Mouse (Mus musculus): ENCODE measurements at regions not wholly inside any gene's neighbourhood (a gene's known extent, or its start where the extent isn't known, plus 50 kb on each side); places are given as distances from the start of the nearest gene placed in this dataset.

- no peak for DNase-seq
Observed at GRCm38 (mm10) chr4:150769043-150769442, 84.7 kb upstream of the Errfi1 start.

- no peak for DNase-seq
Observed at GRCm38 (mm10) chr4:150758467-150759237, 95.1 kb upstream of the Errfi1 start.

GRCm38 (mm10) chr4:150757815-150758426, 95.8 kb upstream of the Errfi1 start:
- no peak for DNase-seq

GRCm38 (mm10) chr4:150757291-150757741, 96.4 kb upstream of the Errfi1 start:
- DNase-seq: no peak

GRCm38 (mm10) chr4:150755446-150755845, 98.3 kb upstream of the Errfi1 start:
- DNase-seq: no peak

- DNase-seq: no peak
Observed at GRCm38 (mm10) chr4:150752151-150752550, 100.2 kb upstream of the Slc45a1 start.

GRCm38 (mm10) chr4:150750445-150751213, 98.7 kb upstream of the Slc45a1 start:
- DNase-seq: no peak

GRCm38 (mm10) chr4:150749066-150749465, 97.1 kb upstream of the Slc45a1 start:
- DNase-seq: no peak

- no peak for DNase-seq
Observed at GRCm38 (mm10) chr4:150748099-150749000, 96.4 kb upstream of the Slc45a1 start.

GRCm38 (mm10) chr4:150746430-150746923, 94.5 kb upstream of the Slc45a1 start:
- DNase-seq: no peak

GRCm38 (mm10) chr4:150745529-150746429, 93.8 kb upstream of the Slc45a1 start:
- DNase-seq: peak; percentile 51

GRCm38 (mm10) chr4:150743508-150743907, 91.5 kb upstream of the Slc45a1 start:
- no peak for DNase-seq

- no peak for DNase-seq
Observed at GRCm38 (mm10) chr4:150743103-150743502, 91.1 kb upstream of the Slc45a1 start.

- DNase-seq: no peak
Observed at GRCm38 (mm10) chr4:150741810-150742209, 89.8 kb upstream of the Slc45a1 start.

- DNase-seq: no peak
Observed at GRCm38 (mm10) chr4:150740167-150740566, 88.2 kb upstream of the Slc45a1 start.

GRCm38 (mm10) chr4:150738736-150739135, 86.8 kb upstream of the Slc45a1 start:
- no peak for DNase-seq

GRCm38 (mm10) chr4:150730061-150730812, 78.3 kb upstream of the Slc45a1 start:
- no peak for DNase-seq

GRCm38 (mm10) chr4:150726539-150726938, 74.6 kb upstream of the Slc45a1 start:
- DNase-seq: no peak

GRCm38 (mm10) chr4:150726136-150726480, 74.1 kb upstream of the Slc45a1 start:
- DNase-seq: no peak

- no peak for DNase-seq
Observed at GRCm38 (mm10) chr4:150725443-150726135, 73.6 kb upstream of the Slc45a1 start.

All from cerebellum, adult 11-12 months (tissue).